Mouse (Mus musculus) embryonic facial prominence, embryonic 13.5 days (tissue): ENCODE data around the gene Upk3bl. TPM values are rescaled to one million over a fixed set of nuclear protein-coding genes. Genes with fewer than 3 reads are reported as not detected.

ENCODE experiments used
- ATAC-seq: fragments of 200-750 bp; cut with Nextera tagmentation; 2 replicates; pipeline ENCODE4 v1.8.0; 2017; ENCODE audit warnings: low read depth; ENCODE audit not compliant: insufficient number of reproducible peaks, insufficient read depth, low FRiP score, low TSS enrichment
- H3K27ac ChIP-seq: fragments of 300-500 bp; sonication (generic); 2 replicates; pipeline ENCODE4 v1.5.1; 2015; ENCODE audit warnings: moderate library complexity, mild to moderate bottlenecking, inconsistent platforms
- H3K27me3 ChIP-seq: fragments of 300-500 bp; sonication (generic); 2 replicates; pipeline ENCODE4 v1.6.1; 2015; ENCODE audit warnings: mild to moderate bottlenecking, inconsistent platforms
- H3K36me3 ChIP-seq: fragments of 300-500 bp; sonication (generic); 2 replicates; pipeline ENCODE4 v1.6.1; 2015; ENCODE audit warnings: mild to moderate bottlenecking, inconsistent platforms
- H3K4me1 ChIP-seq: fragments of 300-500 bp; sonication (generic); 2 replicates; pipeline ENCODE4 v1.6.1; 2015; ENCODE audit warnings: inconsistent platforms
- H3K4me2 ChIP-seq: fragments of 300-500 bp; sonication (generic); 2 replicates; pipeline ENCODE4 v1.6.1; 2015; ENCODE audit warnings: moderate library complexity, mild to moderate bottlenecking, inconsistent platforms
- H3K4me3 ChIP-seq: fragments of 300-500 bp; sonication (generic); 2 replicates; pipeline ENCODE4 v1.5.1; 2015; ENCODE audit warnings: mild to moderate bottlenecking, inconsistent platforms
- H3K9ac ChIP-seq: fragments of 300-500 bp; sonication (generic); 2 replicates; pipeline ENCODE4 v1.6.1; 2015; ENCODE audit warnings: mild to moderate bottlenecking, inconsistent platforms
- H3K9me3 ChIP-seq: fragments of 300-500 bp; sonication (generic); 2 replicates; pipeline ENCODE4 v1.6.1; 2016; ENCODE audit warnings: inconsistent platforms
- whole genome bisulfite sequencing: fragments of 180-500 bp; shearing (Covaris S2); methylation state at CpG from one replicate; pipeline ENCODE4 v1.1.7; 2015; ENCODE audit warnings: mixed read lengths; 5-methylcytosine and 5-hydroxymethylcytosine counted together
- polyA plus RNA-seq: library from polyadenylated mRNA; unstranded; fragments of >200 nt; fragmentation: Nextera tagmentation; extraction: Ambion mirVana; gene quantifications from 2 replicates; pipeline ENCODE4 v1.2.1, GENCODE M21; 2015

The Upk3bl gene
- polyA plus RNA-seq, 1 experiment from 2014 or later: 6.3 TPM

DNA sequence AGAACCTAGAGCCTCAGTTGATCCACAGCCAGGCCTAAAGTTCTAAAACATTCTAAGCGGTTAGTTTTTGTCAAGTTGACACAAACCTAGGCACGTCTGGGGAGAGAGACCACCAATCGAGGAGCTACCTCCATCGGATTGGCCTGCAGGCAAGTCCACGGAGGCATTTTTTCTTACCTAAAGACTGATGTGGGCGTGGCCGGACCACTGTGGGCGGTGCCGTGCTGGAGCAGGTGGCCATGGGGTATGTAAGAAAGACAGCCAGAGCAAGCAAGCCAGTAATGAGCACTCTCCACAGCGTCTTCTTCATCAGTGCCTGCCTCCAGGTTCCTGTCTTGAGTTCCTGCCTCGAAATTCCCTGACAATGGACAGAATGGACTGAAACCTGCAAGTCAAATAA is 19.2 kb downstream of the Upk3bl start:
- ATAC-seq: no peak
- no peak overlapping the region for H3K27ac ChIP-seq
- WGBS: 63% methylated on average over 11 of the region's 11 CpGs
- H3K9me3 ChIP-seq: no peaks in the 10 kb centered on the region
- no peak overlapping the region for H3K9ac ChIP-seq
- H3K4me1 ChIP-seq: peaks cover 14% of the 10 kb centered on the region
- no peak overlapping the region for H3K4me3 ChIP-seq
- no peaks in the 10 kb centered on the region for H3K36me3 ChIP-seq
- H3K4me2 ChIP-seq: no peak overlapping the region
- no peaks in the 10 kb centered on the region for H3K27me3 ChIP-seq

DNA sequence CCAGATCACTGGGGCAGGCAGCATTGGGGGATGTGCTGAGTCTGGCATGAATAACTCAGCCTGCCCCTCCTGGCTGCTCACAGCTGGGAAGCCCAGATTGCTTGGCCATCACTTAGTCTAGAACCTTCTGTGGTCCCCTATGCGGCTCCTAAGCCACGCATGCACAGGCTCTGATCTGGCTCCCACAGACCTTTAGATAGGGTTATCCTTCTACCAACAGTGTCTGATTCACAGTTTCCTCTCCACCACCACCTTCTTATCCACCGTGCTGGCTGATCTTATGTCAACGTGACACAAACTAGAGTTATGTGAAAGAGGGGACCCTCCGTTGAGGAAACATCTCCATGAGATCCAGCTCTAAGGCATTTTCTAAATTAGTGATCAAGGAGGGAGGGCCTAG is 20.8 kb downstream of the Upk3bl start:
- Histone ChIP-seq H3K9me3 (no peaks in the 10 kb centered on the region), H3K27me3 (no peaks in the 10 kb centered on the region), H3K4me2 (no peak overlapping the region), H3K9ac (no peak overlapping the region), H3K4me1 (peaks cover 14% of the 10 kb centered on the region), H3K36me3 (no peaks in the 10 kb centered on the region), H3K4me3 (no peak overlapping the region), H3K27ac (no peak overlapping the region)
- no peak for ATAC-seq
- 91% methylated on average over 5 of the region's 5 CpGs for WGBS

DNA sequence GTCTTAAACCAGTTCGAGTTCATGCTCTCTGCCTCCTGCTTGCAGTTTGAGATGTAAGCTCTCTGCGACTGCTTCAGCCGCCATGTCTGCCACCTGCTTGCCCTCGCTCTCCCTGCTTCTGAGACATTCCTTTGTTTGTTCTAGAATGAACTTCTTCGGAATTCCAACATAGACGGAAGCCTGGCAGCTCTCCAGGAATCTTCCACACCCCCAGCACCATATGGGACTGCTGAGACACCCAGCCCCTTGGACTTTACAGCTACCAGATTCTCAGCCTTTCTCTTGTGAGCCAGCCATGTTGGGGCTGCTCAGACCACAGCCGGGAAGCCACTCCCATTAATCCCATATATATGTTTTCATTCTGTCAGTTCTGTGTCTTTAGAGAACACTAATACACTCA is 22.0 kb downstream of the Upk3bl start:
- H3K27me3 ChIP-seq: no peaks in the 10 kb centered on the region
- WGBS: 40% methylated on average over 7 of the region's 7 CpGs
- H3K36me3 ChIP-seq: no peaks in the 10 kb centered on the region
- H3K4me2 ChIP-seq: no peak overlapping the region
- no peak for ATAC-seq
- no peak overlapping the region for H3K4me3 ChIP-seq
- H3K9ac ChIP-seq: no peak overlapping the region
- H3K9me3 ChIP-seq: no peaks in the 10 kb centered on the region
- peaks cover 14% of the 10 kb centered on the region for H3K4me1 ChIP-seq
- no peak overlapping the region for H3K27ac ChIP-seq

- 83% methylated on average over 9 of the region's 9 CpGs for WGBS
- Histone ChIP-seq H3K36me3 (no peaks in the 10 kb centered on the region), H3K27me3 (no peaks in the 10 kb centered on the region), H3K27ac (no peak overlapping the region), H3K4me2 (no peak overlapping the region), H3K9ac (no peak overlapping the region), H3K4me1 (peaks cover 14% of the 10 kb centered on the region), H3K9me3 (no peaks in the 10 kb centered on the region), H3K4me3 (no peak overlapping the region)
- ATAC-seq: no peak
These were observed 22.8 kb downstream of the Upk3bl start for GRCm38 (mm10) chr5:136077001-136077550.

DNA sequence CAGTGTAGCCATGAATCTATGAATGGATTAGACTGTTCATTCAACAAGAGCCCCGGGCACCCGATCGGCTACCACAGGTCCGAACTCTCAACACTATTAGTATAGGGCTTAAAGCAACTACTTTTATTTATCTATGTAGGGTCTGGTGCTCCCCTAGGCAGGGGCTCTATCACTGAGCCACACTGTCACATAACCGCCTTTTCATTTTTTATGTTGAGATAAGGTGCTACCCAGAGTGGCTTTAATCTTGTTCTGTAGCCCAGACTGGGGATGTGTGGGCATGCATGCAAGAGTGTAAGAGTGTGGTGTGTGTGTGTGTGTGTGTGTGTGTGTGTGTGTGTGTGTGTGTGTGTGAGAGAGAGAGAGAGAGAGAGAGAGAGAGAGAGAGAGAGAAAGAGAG is 23.8 kb downstream of the Upk3bl start:
- H3K27ac ChIP-seq: no peak overlapping the region
- peaks cover 11% of the 10 kb centered on the region for H3K4me1 ChIP-seq
- no peak for ATAC-seq
- H3K9me3 ChIP-seq: no peaks in the 10 kb centered on the region
- no peaks in the 10 kb centered on the region for H3K27me3 ChIP-seq
- H3K4me3 ChIP-seq: no peak overlapping the region
- 94% methylated on average over 5 of the region's 5 CpGs for WGBS
- no peaks in the 10 kb centered on the region for H3K36me3 ChIP-seq
- H3K9ac ChIP-seq: no peak overlapping the region
- H3K4me2 ChIP-seq: no peak overlapping the region

GRCm38 (mm10) chr5:136082345-136082744 is 28.1 kb downstream of the Upk3bl start:
- no peak overlapping the region for H3K4me3 ChIP-seq
- no peak for ATAC-seq
- WGBS: 73% methylated on average over 4 of the region's 4 CpGs

GRCm38 (mm10) chr5:136083669-136084107 is 29.4 kb downstream of the Upk3bl start, which contains the start of gene Rasa4:
Gene Rasa4 (plus strand): TSS chr5:136083916.
- Histone ChIP-seq H3K9me3 (no peaks in the 10 kb centered on the region), H3K27ac (0 out of 2 replicates have a peak within 1 kb of the TSS, but pooled peaks have one; percentile 22), H3K36me3 (no peaks in the 10 kb centered on the region), H3K4me1 (peaks cover 20% of the 10 kb centered on the region), H3K4me3 (peak within 1 kb of the TSS; percentile 54), H3K9ac (peak within 1 kb of the TSS; percentile 71), H3K27me3 (peaks cover 24% of the 10 kb centered on the region), H3K4me2 (peak within 1 kb of the TSS; percentile 81)
- ATAC-seq: peak; percentile 93
- WGBS: under 1% methylated on average over 28 of the region's 28 CpGs

More at GRCm38 (mm10) chr5:136082345-136082744, 28.1 kb downstream of the Upk3bl start:
- no peaks in the 10 kb centered on the region for H3K36me3 ChIP-seq
- H3K9me3 ChIP-seq: no peaks in the 10 kb centered on the region
- H3K9ac ChIP-seq: no peak overlapping the region
- no peak overlapping the region for H3K4me2 ChIP-seq
- H3K4me1 ChIP-seq: peaks cover 20% of the 10 kb centered on the region
- H3K27ac ChIP-seq: no peak overlapping the region
- H3K27me3 ChIP-seq: peaks cover 24% of the 10 kb centered on the region

DNA sequence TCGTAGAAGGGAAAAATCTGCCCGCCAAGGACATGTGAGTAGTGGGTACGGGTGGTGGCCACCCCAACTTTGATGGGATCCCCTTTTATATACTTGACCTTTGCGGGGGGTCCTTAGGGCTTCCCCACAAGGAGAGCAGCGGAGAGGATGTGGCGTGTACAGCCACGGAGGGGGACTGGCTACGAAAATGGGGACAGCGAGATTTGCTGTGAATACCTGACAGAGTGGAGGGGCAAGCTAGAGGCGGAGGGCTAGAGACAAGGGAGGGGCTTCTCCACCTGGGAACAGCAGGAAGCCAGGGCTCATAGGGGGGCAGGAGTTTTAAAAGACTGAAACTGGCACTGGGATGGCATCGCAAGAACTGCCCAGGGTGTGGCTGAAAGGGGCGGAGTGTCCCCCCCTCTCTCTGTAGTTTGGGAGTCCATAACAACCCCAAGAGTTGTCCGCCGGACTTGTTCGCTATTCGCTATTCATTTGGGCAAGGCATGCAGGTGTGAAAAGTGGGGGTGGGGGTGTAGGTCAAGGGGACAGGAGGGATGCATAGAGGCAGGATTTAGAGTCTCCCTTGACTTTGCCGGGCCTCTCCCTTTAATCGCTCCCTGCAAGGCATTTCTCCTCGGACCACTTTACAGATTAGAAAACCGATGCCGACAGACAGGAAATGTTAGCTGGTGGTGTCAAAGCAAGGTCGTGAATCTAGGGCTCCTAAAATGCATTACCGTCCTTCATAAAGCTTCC is 30.0 kb downstream of the Upk3bl start:
- 2% methylated on average over 23 of the region's 23 CpGs for WGBS
- H3K27me3 ChIP-seq: peaks cover 24% of the 10 kb centered on the region
- no peak overlapping the region for H3K27ac ChIP-seq
- ATAC-seq: 0 out of 2 replicates have a peak, but pooled peaks have one; percentile 17
- H3K4me3 ChIP-seq: peak overlapping the region; percentile 54
- no peaks in the 10 kb centered on the region for H3K36me3 ChIP-seq
- H3K4me2 ChIP-seq: peak overlapping the region; percentile 81
- H3K9me3 ChIP-seq: no peaks in the 10 kb centered on the region
- peaks cover 20% of the 10 kb centered on the region for H3K4me1 ChIP-seq
- peak overlapping the region; percentile 71 for H3K9ac ChIP-seq

GRCm38 (mm10) chr5:136084891-136085651 is 30.8 kb downstream of the Upk3bl start:
- ATAC-seq: no peak

GRCm38 (mm10) chr5:136086290-136086689 is 32.0 kb downstream of the Upk3bl start:
- no peak overlapping the region for H3K4me2 ChIP-seq
- H3K27ac ChIP-seq: no peak overlapping the region
- no peaks in the 10 kb centered on the region for H3K9me3 ChIP-seq
- WGBS: 86% methylated on average over 8 of the region's 8 CpGs
- H3K36me3 ChIP-seq: no peaks in the 10 kb centered on the region
- no peak for ATAC-seq
- H3K27me3 ChIP-seq: peaks cover 28% of the 10 kb centered on the region
- H3K4me3 ChIP-seq: no peak overlapping the region
- H3K9ac ChIP-seq: no peak overlapping the region
- H3K4me1 ChIP-seq: peaks cover 20% of the 10 kb centered on the region

More at GRCm38 (mm10) chr5:136084891-136085651, 30.8 kb downstream of the Upk3bl start:
- Histone ChIP-seq H3K9ac (peak overlapping the region; percentile 71), H3K4me1 (peaks cover 20% of the 10 kb centered on the region), H3K27me3 (peaks cover 28% of the 10 kb centered on the region), H3K27ac (no peak overlapping the region), H3K4me3 (peak overlapping the region; percentile 54), H3K4me2 (peak overlapping the region; percentile 81), H3K9me3 (no peaks in the 10 kb centered on the region), H3K36me3 (no peaks in the 10 kb centered on the region)
- WGBS: 11% methylated on average over 19 of the region's 21 CpGs

- Histone ChIP-seq H3K36me3 (no peaks in the 10 kb centered on the region), H3K4me3 (no peak overlapping the region), H3K27ac (no peak overlapping the region), H3K4me1 (peaks cover 17% of the 10 kb centered on the region), H3K9ac (no peak overlapping the region), H3K9me3 (no peaks in the 10 kb centered on the region), H3K27me3 (peaks cover 27% of the 10 kb centered on the region), H3K4me2 (no peak overlapping the region)
- no peak for ATAC-seq
- WGBS: 11% methylated on average over 14 of the region's 14 CpGs
These were observed 34.7 kb downstream of the Upk3bl start for GRCm38 (mm10) chr5:136088821-136089575.
